Mouse (Mus musculus): ENCODE data around the gene P2ry12. TPM values are rescaled to one million over a fixed set of nuclear protein-coding genes. Genes with fewer than 3 reads are reported as not detected.

P2ry12 gene
- total and polyA plus RNA-seq, 3 experiments = not detected

GRCm38 (mm10) chr3:59225411-59225810 is 37.3 kb downstream of the P2ry12 start:
- Histone ChIP-seq H3K36me3 (ENCODE audit: control insufficient read depth in 1 of 2, insufficient read depth in 2 of 2, low read length in 2 of 2) (no peaks in the 10 kb centered on the region; a peak in 1 of 4 replicates), H3K9ac (ENCODE audit: control insufficient read depth, low read depth, low read length, poor library complexity, severe bottlenecking) (no peak overlapping the region), H3K9me3 (replicated peaks; ENCODE audit: insufficient read depth, low read length) (no peaks in the 10 kb centered on the region), H3K27ac (ENCODE audit: control insufficient read depth, low read depth, low read length) (no peak overlapping the region), H3K79me2 (ENCODE audit: control insufficient read depth, insufficient read depth, low read length, poor library complexity) (no peaks in the 10 kb centered on the region), H3K4me1 (ENCODE audit: control insufficient read depth in 1 of 2, insufficient read depth in 2 of 2, low read length in 2 of 2) (no peaks in the 10 kb centered on the region), H3K4me3 (ENCODE audit: control insufficient read depth in 1 of 2, insufficient read depth in 1 of 2, low read depth in 2 of 2, low read length in 2 of 2) (no peak overlapping the region), H3K27me3 (ENCODE audit: control insufficient read depth in 1 of 2, insufficient read depth in 2 of 2, low read length in 2 of 2) (peaks cover 0 to 3% of the 10 kb centered on the region in 2 experiments; a peak in 1 of 4 replicates)
- no peak for DNase-seq (ENCODE audit: low read depth, low spot score)
- no peak for TF ChIP-seq SIN3A (IDR thresholded peaks at IDR 0.05; ENCODE audit: low read length)
- no peak for TF ChIP-seq GATA1 (IDR thresholded peaks at IDR 0.05; ENCODE audit: low read depth, low read length)
- no peak for TF ChIP-seq UBTF (IDR thresholded peaks at IDR 0.05; ENCODE audit: borderline replicate concordance, insufficient read depth, low read depth, low read length)
- TF ChIP-seq MAZ (IDR thresholded peaks at IDR 0.05; ENCODE audit: low read depth, low read length) = no peak
- TF ChIP-seq RCOR1 (IDR thresholded peaks at IDR 0.05; ENCODE audit: low read depth, low read length) = no peak
- TF ChIP-seq JUND (IDR thresholded peaks at IDR 0.05; ENCODE audit: low read depth, low read length) = no peak
- TF ChIP-seq TCF12 (IDR thresholded peaks at IDR 0.05; ENCODE audit: low read depth, low read length) = no peak

- Histone ChIP-seq H3K4me3 (ENCODE audit: control insufficient read depth in 1 of 2, insufficient read depth in 1 of 2, low read depth in 2 of 2, low read length in 2 of 2) (no peak overlapping the region), H3K79me2 (ENCODE audit: control insufficient read depth, insufficient read depth, low read length, poor library complexity) (no peaks in the 10 kb centered on the region), H3K27ac (ENCODE audit: control insufficient read depth, low read depth, low read length) (no peak overlapping the region), H3K9ac (ENCODE audit: control insufficient read depth, low read depth, low read length, poor library complexity, severe bottlenecking) (no peak overlapping the region), H3K4me1 (ENCODE audit: control insufficient read depth in 1 of 2, insufficient read depth in 2 of 2, low read length in 2 of 2) (no peaks in the 10 kb centered on the region), H3K27me3 (ENCODE audit: control insufficient read depth in 1 of 2, insufficient read depth in 2 of 2, low read length in 2 of 2) (peaks cover 0 to 3% of the 10 kb centered on the region in 2 experiments; a peak in 2 of 4 replicates), H3K36me3 (ENCODE audit: control insufficient read depth in 1 of 2, insufficient read depth in 2 of 2, low read length in 2 of 2) (no peaks in the 10 kb centered on the region; a peak in 1 of 4 replicates), H3K9me3 (replicated peaks; ENCODE audit: insufficient read depth, low read length) (no peaks in the 10 kb centered on the region)
- TF ChIP-seq ETS1 (IDR thresholded peaks at IDR 0.05; ENCODE audit: low read depth, low read length) (no peak), EP300 (IDR thresholded peaks at IDR 0.05; ENCODE audit: low read depth in 1 of 2, low read length in 2 of 2) (0 out of 4 replicates have a peak, but pooled peaks of 1 of the 2 experiments have one; percentile 13)
- no peak for DNase-seq (ENCODE audit: low read depth, low spot score)
Observed at GRCm38 (mm10) chr3:59222303-59222702, 40.4 kb downstream of the P2ry12 start.

- no peaks in the 10 kb centered on the region for H3K79me2 ChIP-seq (ENCODE audit: control insufficient read depth, insufficient read depth, low read length, poor library complexity)
- H3K4me3 ChIP-seq (ENCODE audit: control insufficient read depth in 1 of 2, insufficient read depth in 1 of 2, low read depth in 2 of 2, low read length in 2 of 2) = no peak overlapping the region
- TF ChIP-seq MXI1 (IDR thresholded peaks at IDR 0.05; ENCODE audit: low read depth, low read length) = no peak
- no peak for TF ChIP-seq MYC (IDR thresholded peaks at IDR 0.05; ENCODE audit: low read depth, low read length)
- no peak for TF ChIP-seq SIN3A (IDR thresholded peaks at IDR 0.05; ENCODE audit: low read length)
- no peak for TF ChIP-seq USF1 (IDR thresholded peaks at IDR 0.05; ENCODE audit: low read depth, low read length)
- TF ChIP-seq NRF1 (IDR thresholded peaks at IDR 0.05; ENCODE audit: insufficient read depth, low read depth, low read length, poor library complexity, severe bottlenecking) = no peak
- TF ChIP-seq MYB (IDR thresholded peaks at IDR 0.05; ENCODE audit: low read depth, low read length) = no peak
- no peak for TF ChIP-seq HCFC1 (IDR thresholded peaks at IDR 0.05; ENCODE audit: low read depth, low read length)
- TF ChIP-seq CHD1 (IDR thresholded peaks at IDR 0.05; ENCODE audit: low read depth, low read length) = no peak
- no peak for TF ChIP-seq KAT2A (conservative IDR thresholded peaks at IDR 0.05; ENCODE audit: low read depth, low read length)
- H3K27ac ChIP-seq (ENCODE audit: control insufficient read depth, low read depth, low read length) = no peak overlapping the region
- no peak for DNase-seq (ENCODE audit: low read depth, low spot score)
- H3K36me3 ChIP-seq (ENCODE audit: control insufficient read depth in 1 of 2, insufficient read depth in 2 of 2, low read length in 2 of 2) = no peaks in the 10 kb centered on the region; a peak in 1 of 4 replicates
- H3K27me3 ChIP-seq (ENCODE audit: control insufficient read depth in 1 of 2, insufficient read depth in 2 of 2, low read length in 2 of 2) = peaks cover 0 to 3% of the 10 kb centered on the region in 2 experiments; a peak in 2 of 4 replicates
- H3K9ac ChIP-seq (ENCODE audit: control insufficient read depth, low read depth, low read length, poor library complexity, severe bottlenecking) = no peak overlapping the region
- no peaks in the 10 kb centered on the region for H3K4me1 ChIP-seq (ENCODE audit: control insufficient read depth in 1 of 2, insufficient read depth in 2 of 2, low read length in 2 of 2)
- no peaks in the 10 kb centered on the region for H3K9me3 ChIP-seq (replicated peaks; ENCODE audit: insufficient read depth, low read length)
Observed at GRCm38 (mm10) chr3:59219326-59219725, 43.3 kb downstream of the P2ry12 start.
